Mouse (Mus musculus): ENCODE measurements around the gene Neurod4. TPM values are rescaled to one million over a fixed set of nuclear protein-coding genes. Genes with fewer than 3 reads are reported as not detected.

Neurod4 gene
- polyA plus RNA-seq, 1 experiment from 2014 or later: 26.0 TPM

Other genes with a start within 250 kb of the Neurod4 start
- gene Olfr821, start 249.9 kb downstream of the Neurod4 start, polyA plus RNA-seq (2014; fragmentation: Nextera tagmentation; extraction: Ambion mirVana): not detected in 2 replicates
- gene Olfr822, start 209.0 kb downstream of the Neurod4 start, polyA plus RNA-seq (2014; fragmentation: Nextera tagmentation; extraction: Ambion mirVana): not detected in 2 replicates
- gene Olfr823, start 164.9 kb downstream of the Neurod4 start, polyA plus RNA-seq (2014; fragmentation: Nextera tagmentation; extraction: Ambion mirVana): not detected in 2 replicates
- gene Olfr824, start 150.2 kb downstream of the Neurod4 start, polyA plus RNA-seq (2014; fragmentation: Nextera tagmentation; extraction: Ambion mirVana): not detected in 2 replicates
- not detected in 2 replicates for gene Olfr825, start 113.5 kb downstream of the Neurod4 start, polyA plus RNA-seq (2014; fragmentation: Nextera tagmentation; extraction: Ambion mirVana)
- not detected in 2 replicates for gene Olfr826, start 96.1 kb downstream of the Neurod4 start, polyA plus RNA-seq (2014; fragmentation: Nextera tagmentation; extraction: Ambion mirVana)
- not detected in 2 replicates for gene Olfr827, start 65.8 kb downstream of the Neurod4 start, polyA plus RNA-seq (2014; fragmentation: Nextera tagmentation; extraction: Ambion mirVana)
- 0.17 and 0.36 TPM in 2 replicates for gene Tespa1, start 42.6 kb upstream of the Neurod4 start, polyA plus RNA-seq (2014; fragmentation: Nextera tagmentation; extraction: Ambion mirVana)
- not detected in 2 replicates for gene Vmn2r84, start 114.1 kb upstream of the Neurod4 start, polyA plus RNA-seq (2014; fragmentation: Nextera tagmentation; extraction: Ambion mirVana)
- not detected in 2 replicates for gene Vmn2r85, start 149.5 kb upstream of the Neurod4 start, polyA plus RNA-seq (2014; fragmentation: Nextera tagmentation; extraction: Ambion mirVana)
- not detected in 2 replicates for gene Vmn2r86, start 175.8 kb upstream of the Neurod4 start, polyA plus RNA-seq (2014; fragmentation: Nextera tagmentation; extraction: Ambion mirVana)
- gene Vmn2r87, start 217.2 kb upstream of the Neurod4 start, polyA plus RNA-seq (2014; fragmentation: Nextera tagmentation; extraction: Ambion mirVana): 0.05 TPM in 1 of 2 replicates, not detected in the other